Mouse (Mus musculus) embryonic facial prominence, embryonic 10.5 days (tissue): ENCODE measurements around the gene Lnx2. TPM values are rescaled to one million over a fixed set of nuclear protein-coding genes. Genes with fewer than 3 reads are reported as not detected.

Source experiments
- DNase-seq: peaks from one replicate; pipeline ENCODE4 v3.0.0-alpha.2; 2017; ENCODE audit warnings: low spot score
- H3K27ac ChIP-seq: fragments of 300-500 bp; sonication (generic); replicated peaks from 2 replicates; pipeline ENCODE4 v1.5.1; 2016; ENCODE audit warnings: mild to moderate bottlenecking
- H3K27me3 ChIP-seq: fragments of 300-500 bp; sonication (generic); replicated peaks from 2 replicates; pipeline ENCODE4 v1.6.1; 2016; ENCODE audit warnings: low read depth, mild to moderate bottlenecking; ENCODE audit not compliant: poor library complexity, severe bottlenecking
- H3K36me3 ChIP-seq: fragments of 300-500 bp; sonication (generic); replicated peaks from 2 replicates; pipeline ENCODE4 v1.6.1; 2016; ENCODE audit warnings: mild to moderate bottlenecking, moderate library complexity
- H3K4me1 ChIP-seq: fragments of 300-500 bp; sonication (generic); 2 replicates; pipeline ENCODE4 v1.6.1; 2016
- H3K4me3 ChIP-seq: fragments of 300-500 bp; sonication (generic); 2 replicates; pipeline ENCODE4 v1.5.1; 2016; ENCODE audit warnings: mild to moderate bottlenecking, moderate library complexity
- H3K9me3 ChIP-seq: fragments of 300-500 bp; sonication (generic); 2 replicates; pipeline ENCODE4 v1.6.1; 2016; ENCODE audit warnings: mild to moderate bottlenecking
- WGBS: fragments of 180-500 bp; shearing (Covaris S2); methylation state at CpG from one replicate; pipeline ENCODE4 v1.1.7; 2016; 5-methylcytosine and 5-hydroxymethylcytosine counted together
- polyA plus RNA-seq: library from polyadenylated mRNA; unstranded; fragments of >200 nt; fragmentation: Nextera tagmentation; extraction: Ambion mirVana; gene quantifications from 2 replicates; pipeline ENCODE4 v1.2.1, GENCODE M21; 2016

The Lnx2 gene
- polyA plus RNA-seq, result 10.4 and 11.6 TPM in 2 replicates

- Histone ChIP-seq H3K4me3 (peak within 1 kb of the TSS; percentile 91), H3K9me3 (no peaks in the 10 kb centered on the region), H3K4me1 (peaks cover 27% of the 10 kb centered on the region), H3K27ac (peak within 1 kb of the TSS; percentile 91), H3K36me3 (peaks cover 26% of the 10 kb centered on the region), H3K27me3 (no peaks in the 10 kb centered on the region)
- peak; percentile 98 for DNase-seq
- WGBS, result under 1% methylated on average over 65 of the region's 65 CpGs
Measured at GRCm38 (mm10) chr5:147076026-147076798, at the start of gene Lnx2. Lnx2 (minus strand) TSS chr5:147076586.

GRCm38 (mm10) chr5:147125542-147126185, 49.3 kb upstream of the Lnx2 start:
- peaks cover 15% of the 10 kb centered on the region; the same call in 1 of the 2 replicates for H3K27me3 ChIP-seq
- H3K4me3 ChIP-seq, result no peak overlapping the region
- peaks cover 7% of the 10 kb centered on the region; the same call in 1 of the 2 replicates for H3K9me3 ChIP-seq
- DNase-seq, result no peak
- H3K27ac ChIP-seq, result no peak overlapping the region
- no peaks in the 10 kb centered on the region for H3K36me3 ChIP-seq
- WGBS, result 90% methylated on average over 13 of the region's 13 CpGs
- H3K4me1 ChIP-seq, result peaks cover 4% of the 10 kb centered on the region

GRCm38 (mm10) chr5:147124794-147125193, 48.4 kb upstream of the Lnx2 start:
- Histone ChIP-seq H3K9me3 (peaks cover 7% of the 10 kb centered on the region; the same call in 1 of the 2 replicates), H3K36me3 (no peaks in the 10 kb centered on the region), H3K4me3 (no peak overlapping the region), H3K4me1 (peaks cover 4% of the 10 kb centered on the region), H3K27me3 (peaks cover 15% of the 10 kb centered on the region; the same call in 1 of the 2 replicates), H3K27ac (no peak overlapping the region)
- DNase-seq, result no peak
- WGBS, result 70% methylated on average over 9 of the region's 9 CpGs

GRCm38 (mm10) chr5:147121146-147121545, 44.8 kb upstream of the Lnx2 start:
- no peak for DNase-seq
- H3K4me3 ChIP-seq, result no peak overlapping the region
- WGBS, result 91% methylated on average over 4 of the region's 4 CpGs
- H3K4me1 ChIP-seq, result peaks cover 4% of the 10 kb centered on the region
- no peak overlapping the region for H3K27ac ChIP-seq
- peaks cover 7% of the 10 kb centered on the region; the same call in 1 of the 2 replicates for H3K9me3 ChIP-seq
- H3K36me3 ChIP-seq, result no peaks in the 10 kb centered on the region
- peaks cover 15% of the 10 kb centered on the region; the same call in 1 of the 2 replicates for H3K27me3 ChIP-seq

GRCm38 (mm10) chr5:147117027-147117426, 40.6 kb upstream of the Lnx2 start:
- H3K36me3 ChIP-seq, result peaks cover 21% of the 10 kb centered on the region
- 34% methylated on average over 6 of the region's 6 CpGs for WGBS
- DNase-seq, result no peak
- H3K9me3 ChIP-seq, result peaks cover 12% of the 10 kb centered on the region; the same call in 1 of the 2 replicates
- H3K4me1 ChIP-seq, result no peaks in the 10 kb centered on the region
- H3K4me3 ChIP-seq, result no peak overlapping the region
- H3K27ac ChIP-seq, result no peak overlapping the region
- no peaks in the 10 kb centered on the region for H3K27me3 ChIP-seq

GRCm38 (mm10) chr5:147115631-147116030, 39.2 kb upstream of the Lnx2 start:
- 96% methylated on average over 4 of the region's 4 CpGs for WGBS
- Histone ChIP-seq H3K27me3 (no peaks in the 10 kb centered on the region), H3K27ac (no peak overlapping the region), H3K9me3 (peaks cover 10% of the 10 kb centered on the region; the same call in 1 of the 2 replicates), H3K4me3 (no peak overlapping the region), H3K4me1 (no peaks in the 10 kb centered on the region), H3K36me3 (peaks cover 31% of the 10 kb centered on the region)
- no peak for DNase-seq

- 83% methylated on average over 7 of the region's 7 CpGs for WGBS
- Histone ChIP-seq H3K4me1 (no peaks in the 10 kb centered on the region), H3K36me3 (peaks cover 39% of the 10 kb centered on the region), H3K4me3 (no peak overlapping the region), H3K27me3 (no peaks in the 10 kb centered on the region), H3K27ac (no peak overlapping the region), H3K9me3 (peaks cover 10% of the 10 kb centered on the region; the same call in 1 of the 2 replicates)
- no peak for DNase-seq
Measured at GRCm38 (mm10) chr5:147114738-147115137, 38.4 kb upstream of the Lnx2 start.

GRCm38 (mm10) chr5:147108861-147109591, 32.6 kb upstream of the Lnx2 start:
- H3K4me3 ChIP-seq, result no peak overlapping the region
- 0 out of 2 replicates have a peak, but pooled peaks cover under 1% of the 10 kb centered on the region for H3K4me1 ChIP-seq
- H3K9me3 ChIP-seq, result peaks cover 7% of the 10 kb centered on the region; the same call in 1 of the 2 replicates
- no peak overlapping the region for H3K27ac ChIP-seq
- DNase-seq, result no peak
- no peaks in the 10 kb centered on the region for H3K27me3 ChIP-seq
- WGBS, result 87% methylated on average over 13 of the region's 13 CpGs
- peaks cover 92% of the 10 kb centered on the region for H3K36me3 ChIP-seq

- 0 out of 2 replicates have a peak, but pooled peaks cover 4% of the 10 kb centered on the region for H3K4me1 ChIP-seq
- no peaks in the 10 kb centered on the region for H3K27me3 ChIP-seq
- 93% methylated on average over 3 of the region's 3 CpGs for WGBS
- DNase-seq, result no peak
- no peak overlapping the region for H3K4me3 ChIP-seq
- H3K9me3 ChIP-seq, result peaks cover 7% of the 10 kb centered on the region; the same call in 1 of the 2 replicates
- H3K36me3 ChIP-seq, result peaks cover 94% of the 10 kb centered on the region
- no peak overlapping the region for H3K27ac ChIP-seq
Measured at GRCm38 (mm10) chr5:147107276-147107675, 30.9 kb upstream of the Lnx2 start.

- no peak for DNase-seq
- H3K4me1 ChIP-seq, result 0 out of 2 replicates have a peak, but pooled peaks cover 6% of the 10 kb centered on the region
- H3K27ac ChIP-seq, result no peak overlapping the region
- H3K27me3 ChIP-seq, result no peaks in the 10 kb centered on the region
- H3K9me3 ChIP-seq, result no peaks in the 10 kb centered on the region
- H3K36me3 ChIP-seq, result peaks cover 86% of the 10 kb centered on the region
- WGBS, result 80% methylated on average over 6 of the region's 6 CpGs
- no peak overlapping the region for H3K4me3 ChIP-seq
Measured at GRCm38 (mm10) chr5:147102295-147102694, 25.9 kb upstream of the Lnx2 start.

- Histone ChIP-seq H3K9me3 (no peaks in the 10 kb centered on the region), H3K27me3 (no peaks in the 10 kb centered on the region), H3K4me3 (no peak overlapping the region), H3K36me3 (peaks cover 86% of the 10 kb centered on the region), H3K27ac (no peak overlapping the region), H3K4me1 (0 out of 2 replicates have a peak, but pooled peaks cover 6% of the 10 kb centered on the region)
- no peak for DNase-seq
- 73% methylated on average over 2 of the region's 2 CpGs for WGBS
Measured at GRCm38 (mm10) chr5:147100180-147100579, 23.8 kb upstream of the Lnx2 start.

GRCm38 (mm10) chr5:147098667-147099066, 22.3 kb upstream of the Lnx2 start:
- H3K4me3 ChIP-seq, result no peak overlapping the region
- no peaks in the 10 kb centered on the region for H3K9me3 ChIP-seq
- no peak for DNase-seq
- 87% methylated on average over 7 of the region's 7 CpGs for WGBS
- no peak overlapping the region for H3K27ac ChIP-seq
- H3K27me3 ChIP-seq, result no peaks in the 10 kb centered on the region
- 0 out of 2 replicates have a peak, but pooled peaks cover 2% of the 10 kb centered on the region for H3K4me1 ChIP-seq
- peaks cover 82% of the 10 kb centered on the region for H3K36me3 ChIP-seq
